Mouse (Mus musculus) left cerebral cortex, adult 2 months (tissue): ENCODE results near the gene 0610010K14Rik. TPM values are rescaled to one million over a fixed set of nuclear protein-coding genes. Genes with fewer than 3 reads are reported as not detected.

Experiments used
- DNase-seq, 2 experiments: peaks; one replicate each; pipeline ENCODE4 v3.0.0; 2021 to 2022; ENCODE audit warnings: low spot score in 2 of 2, mixed read lengths in 1 of 2; ENCODE audit errors: extremely low spot score in 1 of 2
- H3K27ac ChIP-seq: fragments of 200-600 bp; 2 replicates; pipeline ENCODE4 v1.8.1; 2022
- H3K4me3 ChIP-seq: fragments of 200-600 bp; 2 replicates; pipeline ENCODE4 v1.8.1; 2022
- CTCF ChIP-seq: fragments of 200-600 bp; IDR thresholded peaks from 2 replicates; pipeline ENCODE4 v1.8.1; 2022; ENCODE audit warnings: antibody characterized with exemption, mild to moderate bottlenecking, moderate library complexity
- intact Hi-C: fragments of 180-260 bp; cut with DNase I; formaldehyde crosslinking; loops from one replicate; pipeline ENCODE4 v1.15.1; 2025
- total RNA-seq, 2 experiments: library from RNA; stranded (reverse); gene quantifications; 2 replicates each; pipeline ENCODE4 v1.2.3; 2021

The 0610010K14Rik gene
- total RNA-seq, 2 experiments from 2014 or later, result 45.5 to 51.2 TPM

- intact Hi-C loops, result no loop called here
- no peak for DNase-seq
- no peak; the same call in 1 of the 2 replicates for TF ChIP-seq CTCF
- Histone ChIP-seq H3K27ac (peak overlapping the region; percentile 93), H3K4me3 (peak overlapping the region; percentile 76)
Measured at GRCm38 (mm10) chr11:70221603-70222500, 15.9 kb downstream of the 0610010K14Rik start.

DNA sequence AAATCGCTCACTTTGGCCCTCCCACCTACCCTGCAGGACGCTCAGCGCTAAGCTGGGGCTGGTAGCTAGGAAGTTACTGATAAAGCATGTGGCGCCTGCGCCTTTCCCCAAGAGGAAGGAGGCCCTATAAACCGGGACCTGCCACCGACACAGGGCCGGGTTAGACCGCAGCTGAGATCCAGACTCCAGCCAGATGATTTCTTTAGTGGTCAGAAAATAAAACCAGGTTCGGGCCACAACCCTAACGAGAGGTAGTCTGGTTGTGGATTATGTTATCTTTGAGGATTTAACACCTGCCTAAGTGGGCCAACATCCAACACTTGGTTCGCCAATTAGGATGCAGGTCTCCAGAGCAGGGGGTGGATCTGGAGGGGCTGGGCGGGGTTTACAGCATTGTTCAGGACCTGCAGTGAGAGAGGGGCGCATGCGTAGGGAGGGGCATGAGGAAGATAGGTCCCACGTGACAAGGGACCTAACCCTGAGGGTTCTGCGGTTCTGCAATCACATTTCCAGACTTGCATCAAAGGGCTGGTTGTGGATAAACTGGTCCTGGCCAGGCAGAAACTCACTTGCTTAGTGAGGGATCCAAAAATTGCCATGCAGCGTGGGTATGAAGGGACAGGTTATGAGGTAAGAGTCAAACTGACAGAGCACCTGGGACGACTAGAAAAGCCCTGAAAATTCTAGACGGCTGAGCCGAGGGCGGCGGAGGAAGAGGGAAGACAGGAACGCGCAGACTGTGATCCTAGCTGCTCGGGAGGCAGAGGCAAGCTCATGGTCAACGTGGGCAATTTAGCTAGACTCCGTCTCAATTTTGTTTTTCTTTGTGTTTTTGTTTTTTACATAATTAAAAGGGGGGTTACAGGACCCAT is 16.7 kb downstream of the 0610010K14Rik start, which contains the start of gene Slc16a13:
Gene Slc16a13 (minus strand): TSS at position 334 of the 872 bp plus-strand sequence.
- TF ChIP-seq CTCF, result no peak
- Histone ChIP-seq H3K27ac (peak within 1 kb of the TSS; percentile 93), H3K4me3 (peak within 1 kb of the TSS; percentile 76)
- peak; percentile 90 to 92 for DNase-seq
- intact Hi-C loops, result no loop called here

- TF ChIP-seq CTCF, result no peak
- intact Hi-C loops, result no loop called here
- H3K4me3 ChIP-seq, result peak overlapping the region; percentile 76
- peak overlapping the region; percentile 93 for H3K27ac ChIP-seq
- no peak for DNase-seq
Measured at GRCm38 (mm10) chr11:70220323-70220722, 17.4 kb downstream of the 0610010K14Rik start.

DNA sequence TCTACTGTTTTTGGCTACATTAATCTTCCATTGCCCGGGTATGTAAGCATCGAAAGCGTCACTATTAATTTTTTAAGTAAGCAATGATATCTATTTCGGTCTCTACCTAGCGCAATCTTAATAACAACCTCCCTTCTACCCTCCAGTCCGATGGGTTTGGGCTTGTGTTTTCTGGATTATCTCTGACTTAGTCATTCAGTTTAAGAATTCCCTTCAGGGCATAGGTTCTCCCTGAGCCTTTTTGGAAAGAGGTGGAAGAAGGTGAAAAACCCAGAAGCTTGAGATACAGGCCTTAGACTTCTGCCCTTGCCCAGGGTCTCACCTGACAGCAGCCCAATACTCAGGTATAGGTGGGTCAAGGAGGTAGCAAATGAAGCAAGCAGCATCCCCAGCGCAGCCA is 17.8 kb downstream of the 0610010K14Rik start:
- Histone ChIP-seq H3K27ac (peak overlapping the region; percentile 93), H3K4me3 (peak overlapping the region; percentile 76)
- TF ChIP-seq CTCF, result no peak
- intact Hi-C loops, result no loop called here
- no peak for DNase-seq

DNA sequence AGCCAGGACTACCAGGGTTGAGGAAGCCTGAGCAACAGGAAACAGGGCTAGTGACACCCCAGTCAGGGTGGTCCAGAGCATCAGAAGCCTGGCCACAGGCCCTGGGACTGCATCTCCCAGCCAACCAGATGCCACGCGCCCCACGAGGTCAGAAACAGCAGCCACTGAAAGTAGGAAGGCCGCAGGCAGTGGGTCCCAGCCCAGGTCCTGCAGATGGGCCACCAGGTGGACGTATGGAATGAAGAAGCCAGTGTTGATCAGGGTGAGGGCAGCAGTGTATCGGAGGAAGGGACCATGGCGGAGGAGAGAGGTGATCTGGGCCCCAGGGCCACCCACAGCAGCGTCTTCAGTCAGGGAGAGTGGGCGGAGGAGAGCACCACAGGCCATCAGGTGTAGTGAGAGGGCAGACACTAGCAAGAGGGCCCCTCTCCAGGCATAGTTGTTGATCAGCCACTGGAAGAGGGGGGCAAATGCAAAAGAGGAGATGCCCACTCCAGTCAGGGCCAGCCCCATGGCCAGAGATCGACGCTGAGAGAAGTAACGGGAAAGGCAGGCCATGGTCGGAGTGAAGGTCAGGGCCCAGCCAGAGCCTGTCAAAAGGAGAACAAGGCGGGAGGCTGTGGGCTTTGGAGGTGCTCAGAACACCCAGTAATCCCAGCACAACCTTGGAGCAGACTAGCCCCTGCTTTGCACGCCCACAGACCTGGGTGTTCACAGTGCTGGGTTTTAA is 18.8 kb downstream of the 0610010K14Rik start:
- no peak for DNase-seq
- intact Hi-C loops, result no loop called here
- TF ChIP-seq CTCF, result no peak
- H3K27ac ChIP-seq, result no peak overlapping the region
- H3K4me3 ChIP-seq, result peak overlapping the region; percentile 76

DNA sequence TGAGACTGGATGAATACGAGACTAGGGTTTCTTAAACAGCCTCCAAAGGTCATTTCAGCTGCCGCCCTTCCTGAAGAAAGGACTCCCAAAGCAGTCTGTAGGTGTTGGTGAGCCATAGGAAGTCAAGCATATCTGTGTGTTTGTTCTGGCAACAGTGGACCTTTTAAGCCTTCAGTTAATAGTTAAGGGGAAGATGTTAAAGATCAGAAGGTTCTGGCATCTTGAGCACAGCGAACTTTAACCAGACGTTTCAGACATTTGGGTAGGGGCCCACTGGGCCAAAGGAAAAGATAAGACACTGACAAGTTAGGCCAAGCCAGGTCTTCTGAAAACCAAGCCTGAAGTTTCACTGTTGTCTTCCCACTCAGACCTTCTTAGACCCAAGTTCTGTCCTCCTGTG is 19.7 kb downstream of the 0610010K14Rik start:
- TF ChIP-seq CTCF, result no peak
- no peak overlapping the region for H3K27ac ChIP-seq
- DNase-seq, result no peak
- intact Hi-C loops, result no loop called here
- no peak overlapping the region for H3K4me3 ChIP-seq

GRCm38 (mm10) chr11:70216103-70216502 is 21.6 kb downstream of the 0610010K14Rik start:
- H3K4me3 ChIP-seq, result no peak overlapping the region

DNA sequence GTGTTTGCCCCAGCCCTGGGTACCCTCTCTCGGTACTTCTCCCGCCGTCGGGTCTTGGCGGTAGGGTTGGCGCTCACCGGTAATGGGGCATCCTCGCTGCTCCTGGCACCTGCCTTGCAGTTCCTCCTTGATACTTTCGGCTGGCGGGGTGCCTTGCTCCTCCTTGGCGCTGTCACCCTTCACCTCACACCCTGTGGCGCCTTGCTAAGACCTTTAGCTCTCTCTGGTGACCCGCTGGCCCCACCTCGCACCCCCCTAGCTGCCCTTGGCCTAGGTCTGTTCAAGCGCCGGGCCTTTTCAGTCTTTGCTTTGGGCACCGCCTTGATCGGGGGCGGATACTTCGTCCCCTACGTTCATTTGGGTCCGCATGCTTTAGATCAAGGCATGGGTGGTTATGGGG is 22.4 kb downstream of the 0610010K14Rik start:
- DNase-seq, result no peak
- TF ChIP-seq CTCF, result no peak
- Histone ChIP-seq H3K27ac (no peak overlapping the region), H3K4me3 (no peak overlapping the region; the same call in 1 of the 2 replicates)
- intact Hi-C loops, result no loop called here

More at GRCm38 (mm10) chr11:70216103-70216502, 21.6 kb downstream of the 0610010K14Rik start:
- no peak overlapping the region for H3K27ac ChIP-seq
- TF ChIP-seq CTCF, result no peak
- no peak for DNase-seq
- intact Hi-C loops, result no loop called here

GRCm38 (mm10) chr11:70214856-70215209 is 22.9 kb downstream of the 0610010K14Rik start:
- TF ChIP-seq CTCF, result no peak
- peak overlapping the region; percentile 40 for H3K4me3 ChIP-seq
- DNase-seq, result peak in 1 of 2 experiments; percentile 18
- H3K27ac ChIP-seq, result no peak overlapping the region; the same call in none of the 2 replicates
- intact Hi-C loops, result no loop called here

DNA sequence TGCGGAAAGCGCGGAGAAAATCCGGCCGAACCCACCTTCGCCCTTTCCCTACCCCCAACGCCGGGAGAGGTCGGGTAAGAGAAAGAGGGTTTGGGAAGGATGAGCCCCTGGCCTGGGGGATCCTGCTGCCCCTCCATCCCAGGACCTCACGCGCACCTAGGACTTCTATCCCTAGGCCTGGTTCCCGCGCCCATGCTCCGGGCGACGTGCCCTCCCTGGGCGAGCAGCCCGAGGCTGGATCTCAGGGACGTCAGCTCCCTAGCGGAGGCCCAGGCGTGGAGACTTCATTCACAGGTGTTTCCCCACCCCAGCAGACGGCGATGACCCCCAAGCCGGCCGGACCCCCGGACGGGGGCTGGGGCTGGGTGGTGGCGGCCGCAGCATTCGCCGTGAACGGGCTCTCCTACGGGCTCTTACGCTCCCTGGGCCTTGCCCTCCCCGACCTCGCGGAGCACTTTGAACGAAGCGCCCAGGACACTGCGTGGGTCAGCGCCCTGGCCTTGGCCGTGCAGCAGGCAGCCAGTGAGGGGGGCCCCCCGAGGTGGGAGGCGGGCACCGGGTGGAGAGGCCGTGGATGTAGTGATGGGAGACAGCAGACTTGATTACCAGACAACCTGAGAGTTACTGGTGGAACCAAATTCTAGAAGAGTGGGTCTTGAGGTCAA is 23.4 kb downstream of the 0610010K14Rik start:
- Histone ChIP-seq H3K27ac (peak overlapping the region; percentile 84), H3K4me3 (peak overlapping the region; percentile 40)
- TF ChIP-seq CTCF, result no peak
- intact Hi-C loops, result no loop called here
- DNase-seq, result peak in 1 of 2 experiments; percentile 19

- TF ChIP-seq CTCF, result no peak
- H3K4me3 ChIP-seq, result peak overlapping the region; percentile 40
- intact Hi-C loops, result loop anchor here (1.0 to 2.0 kb wide), 3 partner anchors 139 to 279 kb away; partner anchors contain the start of genes Asgr1 and Ybx2
- peak overlapping the region; percentile 84 for H3K27ac ChIP-seq
- peak in 1 of 2 experiments; percentile 53 for DNase-seq
Measured at GRCm38 (mm10) chr11:70213736-70214135, 24.0 kb downstream of the 0610010K14Rik start.
